Mouse (Mus musculus): ENCODE measurements around the gene Cd274.

The Cd274 gene

DNA sequence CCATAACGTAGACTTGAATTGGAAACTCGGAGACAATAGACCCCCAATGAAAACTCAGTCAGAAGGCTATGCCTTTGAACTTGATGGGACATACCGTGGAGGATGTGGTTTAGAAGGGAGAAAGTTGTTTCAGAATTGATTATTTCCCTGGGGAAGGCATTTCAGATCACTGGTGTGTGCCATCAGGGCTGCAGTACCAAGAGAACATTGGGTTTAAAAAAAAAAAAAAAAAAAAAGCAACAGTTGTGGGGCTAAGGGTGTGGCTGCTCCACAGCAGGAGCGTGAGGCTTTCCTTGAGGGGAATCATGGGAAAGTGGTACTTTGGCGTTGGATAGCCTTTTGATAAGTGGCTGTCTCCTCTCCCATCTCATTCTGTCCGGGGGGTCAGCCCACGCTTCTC lies 55.5 kb downstream of the Cd274 start:
- no peak for DNase-seq (ENCODE audit: low read depth, low spot score)

DNA sequence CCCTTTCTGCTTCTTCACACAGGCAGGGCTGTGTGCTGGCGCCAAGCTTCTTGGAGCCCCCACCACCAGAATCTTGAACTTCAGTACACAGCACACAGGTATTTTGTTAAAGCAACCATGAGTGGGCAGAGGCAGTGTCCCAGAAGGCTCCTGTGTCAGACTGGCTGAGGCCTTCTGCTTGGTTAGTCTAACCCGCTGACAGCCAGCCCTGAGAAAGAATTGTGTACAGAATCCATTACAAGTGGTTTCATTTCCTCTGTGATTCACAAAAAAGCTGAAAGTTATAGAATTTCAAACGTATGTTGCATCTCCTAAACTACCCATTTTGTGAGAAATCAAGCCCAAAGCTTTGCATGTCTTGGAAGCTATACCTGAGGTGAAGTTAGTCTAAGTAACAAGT lies 63.3 kb downstream of the Cd274 start:
- no peak for DNase-seq (ENCODE audit: low read depth, low spot score)

GRCm38 (mm10) chr19:29430953-29431352 lies 63.7 kb downstream of the Cd274 start:
- no peak for DNase-seq (ENCODE audit: low read depth, low spot score)

- no peak for DNase-seq (ENCODE audit: low read depth, low spot score)
These were observed 69.7 kb downstream of the Cd274 start for GRCm38 (mm10) chr19:29436793-29437479.

Measured in skeletal muscle tissue, adult 2 months (tissue).